Mouse (Mus musculus) embryonic facial prominence, embryonic 10.5 days (tissue): ENCODE data around the gene Gabbr2. TPM values are rescaled to one million over a fixed set of nuclear protein-coding genes. Genes with fewer than 3 reads are reported as not detected.

Experiments used
- DNase-seq: peaks from one replicate; pipeline ENCODE4 v3.0.0-alpha.2; 2017; ENCODE audit warnings: low spot score
- H3K27ac ChIP-seq: fragments of 300-500 bp; sonication (generic); replicated peaks from 2 replicates; pipeline ENCODE4 v1.5.1; 2016; ENCODE audit warnings: mild to moderate bottlenecking
- H3K27me3 ChIP-seq: fragments of 300-500 bp; sonication (generic); replicated peaks from 2 replicates; pipeline ENCODE4 v1.6.1; 2016; ENCODE audit warnings: low read depth, mild to moderate bottlenecking; ENCODE audit not compliant: poor library complexity, severe bottlenecking
- H3K36me3 ChIP-seq: fragments of 300-500 bp; sonication (generic); replicated peaks from 2 replicates; pipeline ENCODE4 v1.6.1; 2016; ENCODE audit warnings: mild to moderate bottlenecking, moderate library complexity
- H3K4me1 ChIP-seq: fragments of 300-500 bp; sonication (generic); 2 replicates; pipeline ENCODE4 v1.6.1; 2016
- H3K4me3 ChIP-seq: fragments of 300-500 bp; sonication (generic); 2 replicates; pipeline ENCODE4 v1.5.1; 2016; ENCODE audit warnings: mild to moderate bottlenecking, moderate library complexity
- H3K9me3 ChIP-seq: fragments of 300-500 bp; sonication (generic); 2 replicates; pipeline ENCODE4 v1.6.1; 2016; ENCODE audit warnings: mild to moderate bottlenecking
- WGBS: fragments of 180-500 bp; shearing (Covaris S2); methylation state at CpG from one replicate; pipeline ENCODE4 v1.1.7; 2016; 5-methylcytosine and 5-hydroxymethylcytosine counted together
- polyA plus RNA-seq: library from polyadenylated mRNA; unstranded; fragments of >200 nt; fragmentation: Nextera tagmentation; extraction: Ambion mirVana; gene quantifications from 2 replicates; pipeline ENCODE4 v1.2.1, GENCODE M21; 2016

Gabbr2 gene
- polyA plus RNA-seq, 1 experiment from 2014 or later: 0.30 TPM

DNA sequence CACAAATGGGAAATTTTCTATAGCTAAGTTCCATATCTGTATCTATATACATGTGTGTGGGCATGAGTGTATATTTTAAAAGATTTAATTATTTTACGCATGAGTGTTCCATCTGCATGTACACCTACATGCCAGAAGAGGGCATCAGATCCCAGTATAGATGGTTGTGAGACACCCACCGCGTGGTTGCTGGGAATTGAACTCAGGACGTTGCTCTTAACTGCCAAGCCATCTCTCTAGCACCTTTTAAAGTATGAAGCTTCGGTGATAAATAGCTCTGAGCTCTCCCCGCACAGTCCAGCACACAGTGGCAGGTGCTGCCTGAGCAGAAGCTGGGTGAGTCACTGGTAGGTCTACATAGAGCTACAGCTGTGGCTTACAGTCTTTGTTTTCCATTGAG is 374.3 kb downstream of the Gabbr2 start:
- Histone ChIP-seq H3K4me3 (no peak overlapping the region), H3K27ac (no peak overlapping the region), H3K9me3 (no peaks in the 10 kb centered on the region), H3K36me3 (no peaks in the 10 kb centered on the region), H3K4me1 (peaks cover 15% of the 10 kb centered on the region), H3K27me3 (peaks cover 35% of the 10 kb centered on the region)
- 81% methylated on average over 6 of the region's 6 CpGs for WGBS
- DNase-seq: no peak

DNA sequence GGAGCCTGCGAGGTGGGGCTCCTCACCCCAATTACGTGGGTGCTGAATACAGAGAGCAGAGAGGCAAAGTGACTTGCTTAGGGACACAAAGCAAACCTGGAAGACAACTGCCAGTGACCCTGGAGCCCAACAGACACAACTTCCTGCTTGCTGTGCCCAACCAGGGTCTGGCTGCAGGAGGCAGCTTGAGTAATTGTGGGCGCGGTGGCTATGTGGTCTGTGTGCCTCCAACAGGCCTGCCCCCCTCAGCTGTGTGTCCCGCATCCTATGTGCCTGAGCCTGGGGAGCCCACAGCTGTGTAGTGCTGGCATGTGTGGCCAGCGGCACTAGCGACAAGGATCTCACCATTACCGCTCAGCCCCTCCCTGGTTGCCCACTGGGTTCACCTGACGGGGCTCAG is 377.0 kb downstream of the Gabbr2 start:
- H3K36me3 ChIP-seq: no peaks in the 10 kb centered on the region
- no peak for DNase-seq
- WGBS: 78% methylated on average over 9 of the region's 9 CpGs
- H3K4me1 ChIP-seq: 0 out of 2 replicates have a peak, but pooled peaks cover 4% of the 10 kb centered on the region
- no peaks in the 10 kb centered on the region for H3K9me3 ChIP-seq
- no peak overlapping the region for H3K4me3 ChIP-seq
- H3K27ac ChIP-seq: no peak overlapping the region
- peaks cover 17% of the 10 kb centered on the region for H3K27me3 ChIP-seq

DNA sequence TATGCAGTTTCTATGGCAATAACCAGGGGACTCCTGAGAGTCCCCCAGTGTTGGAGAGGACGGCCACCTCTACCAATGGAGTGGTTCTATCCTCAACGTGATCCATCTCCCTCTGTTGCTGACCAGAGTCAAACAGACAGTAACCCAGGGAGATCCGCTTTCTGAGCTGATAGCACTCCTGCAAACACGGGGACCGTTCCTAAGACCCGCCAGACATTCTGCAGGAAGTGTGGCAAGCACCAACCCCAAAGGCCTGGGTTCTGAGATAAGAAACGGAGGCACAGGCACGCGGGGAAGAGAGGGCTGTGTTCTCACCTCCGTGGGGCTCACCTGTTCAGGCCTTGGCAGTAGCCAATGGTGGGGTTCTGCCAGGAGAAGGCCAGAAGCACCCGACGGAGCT is 378.1 kb downstream of the Gabbr2 start:
- H3K27me3 ChIP-seq: peaks cover 17% of the 10 kb centered on the region; the same call in 1 of the 2 replicates
- no peak overlapping the region for H3K4me3 ChIP-seq
- no peaks in the 10 kb centered on the region for H3K36me3 ChIP-seq
- 0 out of 2 replicates have a peak, but pooled peaks cover 4% of the 10 kb centered on the region for H3K4me1 ChIP-seq
- DNase-seq: no peak
- no peak overlapping the region for H3K27ac ChIP-seq
- H3K9me3 ChIP-seq: no peaks in the 10 kb centered on the region
- WGBS: 76% methylated on average over 12 of the region's 12 CpGs

Other genes starting within 250 kb of the Gabbr2 start
- gene Anks6, start 65.6 kb upstream of the Gabbr2 start, polyA plus RNA-seq: 4.3 and 4.8 TPM in 2 replicates
- gene Galnt12, start 100.0 kb upstream of the Gabbr2 start, polyA plus RNA-seq: 3.1 and 3.4 TPM in 2 replicates
- gene Col15a1, start 216.3 kb upstream of the Gabbr2 start, polyA plus RNA-seq: 6.7 and 8.1 TPM in 2 replicates